Mouse (Mus musculus): Measurements from ENCODE around the gene Filip1. TPM values are rescaled to one million over a fixed set of nuclear protein-coding genes. Genes with fewer than 3 reads are reported as not detected.

Filip1 gene
- polyA plus RNA-seq, 1 experiment = 1.1 TPM

- no peak overlapping the region for H3K4me3 ChIP-seq (ENCODE audit: extremely low read depth, insufficient read depth, insufficient read length)
These were observed 60.7 kb downstream of the Filip1 start for GRCm38 (mm10) chr9:79951984-79952383.

GRCm38 (mm10) chr9:79951339-79951738, 61.3 kb downstream of the Filip1 start:
- peaks cover 5% of the 10 kb centered on the region; the same call in 1 of the 2 replicates for H3K4me1 ChIP-seq (ENCODE audit: control insufficient read depth, insufficient read depth, insufficient read length)
- H3K27ac ChIP-seq (ENCODE audit: insufficient read depth, low read length) = no peak overlapping the region
- H3K4me3 ChIP-seq (ENCODE audit: extremely low read depth, insufficient read depth, insufficient read length) = no peak overlapping the region
- WGBS = 50% methylated on average over 5 of the region's 5 CpGs
- H3K36me3 ChIP-seq (ENCODE audit: control insufficient read depth, insufficient read depth, low read length) = no peaks in the 10 kb centered on the region
- no peaks in the 10 kb centered on the region for H3K27me3 ChIP-seq (ENCODE audit: control insufficient read depth, insufficient read depth, low read length)
- TF ChIP-seq POLR2A (IDR thresholded peaks at IDR 0.05; ENCODE audit: low read depth, low read length) (no peak), CTCF (IDR thresholded peaks at IDR 0.05; ENCODE audit: extremely low read depth, insufficient read depth, insufficient read length, insufficient replicate concordance) (no peak)
- DNase-seq (ENCODE audit: low read depth in 1 of 2, low spot score in 2 of 2) = no peak

More at GRCm38 (mm10) chr9:79951984-79952383, 60.7 kb downstream of the Filip1 start:
- peaks cover 5% of the 10 kb centered on the region; the same call in 1 of the 2 replicates for H3K4me1 ChIP-seq (ENCODE audit: control insufficient read depth, insufficient read depth, insufficient read length)
- TF ChIP-seq POLR2A (IDR thresholded peaks at IDR 0.05; ENCODE audit: low read depth, low read length) (no peak), CTCF (IDR thresholded peaks at IDR 0.05; ENCODE audit: extremely low read depth, insufficient read depth, insufficient read length, insufficient replicate concordance) (no peak)
- no peaks in the 10 kb centered on the region for H3K36me3 ChIP-seq (ENCODE audit: control insufficient read depth, insufficient read depth, low read length)
- 50% methylated on average over 8 of the region's 8 CpGs for WGBS
- DNase-seq (ENCODE audit: low read depth in 1 of 2, low spot score in 2 of 2) = no peak
- H3K27me3 ChIP-seq (ENCODE audit: control insufficient read depth, insufficient read depth, low read length) = no peaks in the 10 kb centered on the region
- H3K27ac ChIP-seq (ENCODE audit: insufficient read depth, low read length) = no peak overlapping the region

- TF ChIP-seq CTCF (IDR thresholded peaks at IDR 0.05; ENCODE audit: extremely low read depth, insufficient read depth, insufficient read length, insufficient replicate concordance) (no peak), POLR2A (IDR thresholded peaks at IDR 0.05; ENCODE audit: low read depth, low read length) (no peak)
- no peak overlapping the region for H3K4me3 ChIP-seq (ENCODE audit: extremely low read depth, insufficient read depth, insufficient read length)
- H3K27me3 ChIP-seq (ENCODE audit: control insufficient read depth, insufficient read depth, low read length) = no peaks in the 10 kb centered on the region
- H3K27ac ChIP-seq (ENCODE audit: insufficient read depth, low read length) = no peak overlapping the region
- no peak for DNase-seq (ENCODE audit: low read depth in 1 of 2, low spot score in 2 of 2)
- H3K4me1 ChIP-seq (ENCODE audit: control insufficient read depth, insufficient read depth, insufficient read length) = peaks cover 5% of the 10 kb centered on the region; the same call in 1 of the 2 replicates
- WGBS = 91% methylated on average over 5 of the region's 5 CpGs
- H3K36me3 ChIP-seq (ENCODE audit: control insufficient read depth, insufficient read depth, low read length) = no peaks in the 10 kb centered on the region
These were observed 62.0 kb downstream of the Filip1 start for GRCm38 (mm10) chr9:79950666-79951065.

GRCm38 (mm10) chr9:79950038-79950437, 62.6 kb downstream of the Filip1 start:
- H3K4me1 ChIP-seq (ENCODE audit: control insufficient read depth, insufficient read depth, insufficient read length) = peaks cover 5% of the 10 kb centered on the region; the same call in 1 of the 2 replicates
- DNase-seq (ENCODE audit: low read depth in 1 of 2, low spot score in 2 of 2) = no peak
- H3K27me3 ChIP-seq (ENCODE audit: control insufficient read depth, insufficient read depth, low read length) = no peaks in the 10 kb centered on the region
- WGBS = 34% methylated on average over 6 of the region's 6 CpGs
- H3K36me3 ChIP-seq (ENCODE audit: control insufficient read depth, insufficient read depth, low read length) = no peaks in the 10 kb centered on the region
- H3K27ac ChIP-seq (ENCODE audit: insufficient read depth, low read length) = no peak overlapping the region
- TF ChIP-seq CTCF (IDR thresholded peaks at IDR 0.05; ENCODE audit: extremely low read depth, insufficient read depth, insufficient read length, insufficient replicate concordance) = no peak
- H3K4me3 ChIP-seq (ENCODE audit: extremely low read depth, insufficient read depth, insufficient read length) = no peak overlapping the region

- TF ChIP-seq CTCF (IDR thresholded peaks at IDR 0.05; ENCODE audit: extremely low read depth, insufficient read depth, insufficient read length, insufficient replicate concordance) = no peak
- TF ChIP-seq POLR2A (IDR thresholded peaks at IDR 0.05; ENCODE audit: low read depth, low read length) = no peak
- 75% methylated on average over 2 of the region's 2 CpGs for WGBS
- Histone ChIP-seq H3K4me3 (ENCODE audit: extremely low read depth, insufficient read depth, insufficient read length) (no peak overlapping the region), H3K27ac (ENCODE audit: insufficient read depth, low read length) (no peak overlapping the region), H3K36me3 (ENCODE audit: control insufficient read depth, insufficient read depth, low read length) (no peaks in the 10 kb centered on the region), H3K4me1 (ENCODE audit: control insufficient read depth, insufficient read depth, insufficient read length) (peaks cover 5% of the 10 kb centered on the region; the same call in 1 of the 2 replicates), H3K27me3 (ENCODE audit: control insufficient read depth, insufficient read depth, low read length) (no peaks in the 10 kb centered on the region)
- no peak for DNase-seq (ENCODE audit: low read depth in 1 of 2, low spot score in 2 of 2)
These were observed 64.3 kb downstream of the Filip1 start for GRCm38 (mm10) chr9:79948376-79948775.

- Histone ChIP-seq H3K27ac (ENCODE audit: insufficient read depth, low read length) (no peak overlapping the region), H3K27me3 (ENCODE audit: control insufficient read depth, insufficient read depth, low read length) (no peaks in the 10 kb centered on the region), H3K4me3 (ENCODE audit: extremely low read depth, insufficient read depth, insufficient read length) (no peak overlapping the region), H3K36me3 (ENCODE audit: control insufficient read depth, insufficient read depth, low read length) (no peaks in the 10 kb centered on the region), H3K4me1 (ENCODE audit: control insufficient read depth, insufficient read depth, insufficient read length) (peaks cover 5% of the 10 kb centered on the region; the same call in 1 of the 2 replicates)
- whole genome bisulfite sequencing = 81% methylated on average over 2 of the region's 2 CpGs
- DNase-seq (ENCODE audit: low read depth in 1 of 2, low spot score in 2 of 2) = no peak
- no peak for TF ChIP-seq POLR2A (IDR thresholded peaks at IDR 0.05; ENCODE audit: low read depth, low read length)
- no peak for TF ChIP-seq CTCF (IDR thresholded peaks at IDR 0.05; ENCODE audit: extremely low read depth, insufficient read depth, insufficient read length, insufficient replicate concordance)
These were observed 64.7 kb downstream of the Filip1 start for GRCm38 (mm10) chr9:79947973-79948372.

- no peak for DNase-seq (ENCODE audit: low read depth in 1 of 2, low spot score in 2 of 2)
- no peaks in the 10 kb centered on the region for H3K36me3 ChIP-seq (ENCODE audit: control insufficient read depth, insufficient read depth, low read length)
- 66% methylated on average over 3 of the region's 3 CpGs for WGBS
- no peaks in the 10 kb centered on the region for H3K27me3 ChIP-seq (ENCODE audit: control insufficient read depth, insufficient read depth, low read length)
- TF ChIP-seq CTCF (IDR thresholded peaks at IDR 0.05; ENCODE audit: extremely low read depth, insufficient read depth, insufficient read length, insufficient replicate concordance) (no peak), POLR2A (IDR thresholded peaks at IDR 0.05; ENCODE audit: low read depth, low read length) (no peak)
- no peak overlapping the region for H3K27ac ChIP-seq (ENCODE audit: insufficient read depth, low read length)
- H3K4me3 ChIP-seq (ENCODE audit: extremely low read depth, insufficient read depth, insufficient read length) = no peak overlapping the region
- H3K4me1 ChIP-seq (ENCODE audit: control insufficient read depth, insufficient read depth, insufficient read length) = peaks cover 5% of the 10 kb centered on the region; the same call in 1 of the 2 replicates
These were observed 65.2 kb downstream of the Filip1 start for GRCm38 (mm10) chr9:79947414-79947813.

Measured in spleen, adult 2 months (tissue).